Mouse (Mus musculus) liver, adult 2 months (tissue): Measurements from ENCODE around the gene Gbx1.

ENCODE experiments used
- CTCF ChIP-seq: fragments of 200-500 bp; IDR thresholded peaks from 2 replicates; pipeline ENCODE4 v1.5.1; 2011; ENCODE audit warnings: low read depth, low read length, control low read depth
- POLR2A ChIP-seq: fragments of 200-500 bp; IDR thresholded peaks from 2 replicates; pipeline ENCODE4 v1.6.1; 2011; ENCODE audit warnings: low read length, control low read depth; ENCODE audit not compliant: insufficient read depth; ENCODE audit errors: extremely low read depth

GRCm38 (mm10) chr5:24475476-24476241 lies 51.3 kb downstream of the Gbx1 start:
- no peak for TF ChIP-seq CTCF
- TF ChIP-seq POLR2A, result no peak
